Mouse (Mus musculus) thymus, postnatal 36 days (tissue): ENCODE data around the gene Aimp2.

Experiments
- DNase-seq, 2 experiments: peaks; one replicate each; pipeline ENCODE4 v3.0.0; 2022; ENCODE audit warnings: mixed read lengths in 2 of 2

The Aimp2 gene

GRCm38 (mm10) chr5:143897635-143898330, 11.9 kb downstream of the Aimp2 start, which contains the start of gene Ankrd61:
TSS of gene Ankrd61 (minus strand) at chr5:143897685.
- no peak for DNase-seq

- DNase-seq: no peak
Observed at GRCm38 (mm10) chr5:143893396-143893795, 16.3 kb downstream of the Aimp2 start.

DNA sequence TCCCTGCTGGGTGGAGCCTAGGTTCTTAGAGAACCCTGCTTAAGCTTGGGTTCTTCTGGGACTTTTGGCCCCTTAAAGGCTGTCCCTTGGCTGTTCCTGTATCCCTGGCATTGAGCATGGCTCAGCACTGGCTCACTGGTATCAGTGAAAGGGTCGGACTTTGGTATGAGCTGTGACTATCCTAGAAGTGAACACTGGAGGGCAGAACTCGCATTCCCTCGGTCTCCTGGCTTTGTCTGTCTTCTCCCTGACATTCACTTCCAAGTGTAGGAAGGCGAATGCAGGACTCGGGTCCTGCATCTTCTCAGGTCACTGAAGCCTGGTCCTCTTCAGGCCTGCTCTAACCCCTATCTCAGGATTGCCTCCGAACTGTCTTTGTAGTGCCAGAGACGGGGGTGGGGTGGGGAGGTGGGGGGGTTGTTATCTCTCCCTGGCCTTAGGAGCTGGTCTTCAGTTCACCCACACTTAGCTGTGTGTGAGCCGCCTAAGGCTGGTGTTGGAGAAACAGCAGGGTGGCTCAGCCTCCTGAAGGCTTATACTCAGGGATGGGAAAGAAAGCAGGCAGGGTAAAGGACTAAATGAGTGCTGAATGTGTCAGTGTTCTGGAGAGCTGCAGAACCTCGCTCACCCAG, 17.3 kb downstream of the Aimp2 start:
- no peak for DNase-seq

DNA sequence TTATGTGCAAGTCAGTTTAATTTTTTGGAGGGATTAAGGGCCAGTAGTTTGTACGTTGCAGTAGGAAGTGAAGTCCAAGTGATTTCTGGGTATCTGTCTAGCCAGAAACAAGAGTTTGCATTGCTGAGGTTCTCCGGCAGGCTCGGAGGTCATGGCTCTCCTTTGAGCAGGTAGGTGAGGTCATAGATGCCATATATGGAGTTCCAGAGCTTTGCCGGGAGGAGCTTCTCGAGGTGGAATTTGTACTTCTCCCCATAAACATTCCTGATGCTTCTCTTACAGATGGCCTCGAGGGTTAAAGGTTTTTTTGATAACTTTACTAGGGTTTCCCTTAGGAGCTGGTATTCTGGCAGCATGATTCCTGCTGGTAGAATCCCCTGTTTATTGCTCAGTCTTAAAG, 18.9 kb downstream of the Aimp2 start:
- DNase-seq: no peak

DNA sequence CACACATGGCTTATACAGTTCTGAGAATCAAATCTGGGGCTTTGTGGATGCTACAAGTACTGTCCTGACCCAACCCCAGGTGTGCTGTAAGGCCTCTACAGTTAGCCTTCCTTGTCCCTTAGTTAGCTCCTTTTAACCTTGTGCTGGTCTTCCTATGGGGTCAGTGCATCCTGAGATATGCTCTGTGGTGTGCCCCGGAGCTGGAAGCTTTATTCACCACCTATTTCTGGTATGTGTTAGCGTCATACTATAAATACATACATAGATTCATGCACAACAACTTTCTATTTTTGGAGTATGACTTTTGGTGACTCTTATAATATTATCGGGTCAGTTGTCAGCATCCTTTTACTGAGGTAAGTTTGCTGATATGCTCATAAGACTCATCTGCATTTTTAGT, 24.4 kb downstream of the Aimp2 start:
- DNase-seq: no peak

GRCm38 (mm10) chr5:143874571-143874970, 35.1 kb downstream of the Aimp2 start:
- no peak for DNase-seq

- no peak for DNase-seq
Observed at GRCm38 (mm10) chr5:143871547-143872169, 38.0 kb downstream of the Aimp2 start.
